Mouse (Mus musculus): ENCODE measurements at regions not wholly inside any gene's neighbourhood (a gene's known extent, or its start where the extent isn't known, plus 50 kb on each side); places are given as distances from the start of the nearest gene placed in this dataset.
"Not testable (repeated sequence)": the region's sequence is repeated elsewhere in the genome, so short reads cannot be mapped to it uniquely, and the experiment has no call there.

DNA sequence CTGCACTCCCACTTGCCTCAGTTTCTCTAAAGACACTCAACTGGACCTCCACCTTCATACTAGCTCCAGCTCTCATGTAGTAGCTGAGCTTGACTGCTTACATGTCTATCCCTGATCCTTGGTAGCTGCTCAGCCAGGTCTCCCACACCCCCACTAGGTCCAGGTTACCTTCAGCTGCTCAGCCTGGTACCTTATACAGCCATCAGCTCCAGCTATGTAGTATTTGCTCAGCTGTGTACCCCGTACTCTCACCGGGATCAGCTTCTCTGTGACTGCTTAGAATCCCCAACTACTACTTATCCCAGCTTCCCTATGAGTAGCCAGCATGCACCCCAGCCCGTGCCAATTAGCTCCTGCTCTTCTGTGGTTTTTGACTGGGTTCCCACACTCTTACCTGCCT, 148.1 kb downstream of the Tmem121 start:
- not testable (repeated sequence) for ATAC-seq (ENCODE audit: insufficient number of reproducible peaks, insufficient read depth, low FRiP score, low TSS enrichment, low read depth); H3K9ac ChIP-seq (replicated peaks); H3K4me3 ChIP-seq (replicated peaks); H3K4me2 ChIP-seq; H3K9me3 ChIP-seq; H3K27ac ChIP-seq; H3K36me3 ChIP-seq; H3K27me3 ChIP-seq; H3K4me1 ChIP-seq (replicated peaks)
- WGBS, result 78% methylated on average over 3 of the region's 3 CpGs

DNA sequence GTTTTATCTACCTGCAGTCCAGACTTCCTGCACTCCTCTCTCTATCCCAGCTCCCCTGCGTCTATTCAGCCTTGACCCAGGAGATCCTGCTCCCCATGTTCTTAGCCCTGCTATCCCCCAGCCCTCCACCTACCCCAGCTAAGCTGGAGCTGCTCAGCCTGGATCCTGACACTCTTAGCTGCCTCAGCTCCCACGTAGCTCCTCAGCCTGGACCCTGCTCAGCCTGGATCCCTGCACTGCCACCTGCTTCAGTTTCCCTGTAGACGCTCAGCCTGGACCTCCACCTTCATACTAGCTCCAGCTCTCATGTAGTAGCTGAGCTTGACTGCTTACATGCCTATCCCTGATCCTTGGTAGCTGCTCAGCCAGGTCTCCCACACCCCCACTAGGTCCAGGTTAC, 151.5 kb downstream of the Tmem121 start:
- H3K27me3 ChIP-seq, result no peaks in the 10 kb centered on the region
- 57% methylated on average over 3 of the region's 3 CpGs for WGBS
- ATAC-seq (ENCODE audit: insufficient number of reproducible peaks, insufficient read depth, low FRiP score, low TSS enrichment, low read depth), result no peak
- no peak overlapping the region for H3K27ac ChIP-seq
- H3K4me2 ChIP-seq, result no peak overlapping the region
- H3K4me3 ChIP-seq (replicated peaks), result no peak overlapping the region
- no peak overlapping the region for H3K9ac ChIP-seq (replicated peaks)
- H3K36me3 ChIP-seq, result no peaks in the 10 kb centered on the region
- no peaks in the 10 kb centered on the region for H3K9me3 ChIP-seq
- no peaks in the 10 kb centered on the region for H3K4me1 ChIP-seq (replicated peaks)

DNA sequence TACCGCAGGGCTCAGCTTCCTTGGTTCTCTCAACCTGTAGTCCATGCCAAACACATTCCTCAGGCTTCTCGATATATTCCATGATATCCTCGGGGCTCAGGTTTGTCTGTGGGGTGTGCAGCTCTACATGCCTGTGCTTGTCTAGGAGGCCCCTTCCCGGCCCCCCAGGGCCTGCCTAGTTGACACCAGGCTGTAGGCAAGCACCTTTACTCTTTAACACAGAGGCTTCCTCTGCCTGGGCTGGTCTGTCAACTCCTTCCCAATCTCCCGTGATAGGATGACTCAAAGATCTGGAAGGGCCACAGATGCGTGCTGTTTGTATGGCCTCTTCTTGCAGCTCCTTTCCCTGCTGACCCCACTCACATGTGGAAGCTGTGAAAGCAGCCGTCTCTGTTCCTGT, 150.4 kb upstream of the Adam6b start:
- WGBS, result 62% methylated on average over 7 of the region's 7 CpGs
- Histone ChIP-seq H3K9me3 (no peaks in the 10 kb centered on the region), H3K4me3 (replicated peaks) (no peak overlapping the region), H3K36me3 (no peaks in the 10 kb centered on the region), H3K4me2 (no peak overlapping the region), H3K27me3 (no peaks in the 10 kb centered on the region), H3K27ac (no peak overlapping the region), H3K4me1 (replicated peaks) (no peaks in the 10 kb centered on the region), H3K9ac (replicated peaks) (no peak overlapping the region)
- no peak for ATAC-seq (ENCODE audit: insufficient number of reproducible peaks, insufficient read depth, low FRiP score, low TSS enrichment, low read depth)

DNA sequence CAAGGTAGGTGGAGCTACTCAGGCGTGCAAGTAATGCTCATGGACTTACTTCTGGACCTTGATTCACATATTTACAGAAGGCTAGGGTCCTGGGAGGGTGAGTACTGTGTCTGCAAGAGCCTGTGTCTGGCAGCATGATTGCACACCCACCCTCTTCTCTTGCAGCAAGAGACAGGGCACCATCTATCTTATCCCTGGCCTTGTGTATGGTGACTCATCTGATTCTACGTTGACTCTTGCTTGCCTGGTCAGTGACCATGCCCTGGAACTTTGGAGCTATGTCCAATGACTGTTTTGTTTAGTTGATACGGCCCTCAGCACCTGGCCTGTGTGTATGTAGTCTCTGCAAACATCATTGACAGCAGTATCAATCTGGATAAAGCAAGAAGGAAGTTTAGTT, 148.3 kb upstream of the Adam6b start:
- no peak for ATAC-seq (ENCODE audit: insufficient number of reproducible peaks, insufficient read depth, low FRiP score, low TSS enrichment, low read depth)
- H3K4me1 ChIP-seq (replicated peaks), result no peaks in the 10 kb centered on the region
- no peaks in the 10 kb centered on the region for H3K36me3 ChIP-seq
- 67% methylated on average over 3 of the region's 3 CpGs for WGBS
- H3K4me2 ChIP-seq, result no peak overlapping the region
- no peak overlapping the region for H3K27ac ChIP-seq
- H3K27me3 ChIP-seq, result no peaks in the 10 kb centered on the region
- H3K4me3 ChIP-seq (replicated peaks), result no peak overlapping the region
- no peaks in the 10 kb centered on the region for H3K9me3 ChIP-seq
- H3K9ac ChIP-seq (replicated peaks), result no peak overlapping the region

DNA sequence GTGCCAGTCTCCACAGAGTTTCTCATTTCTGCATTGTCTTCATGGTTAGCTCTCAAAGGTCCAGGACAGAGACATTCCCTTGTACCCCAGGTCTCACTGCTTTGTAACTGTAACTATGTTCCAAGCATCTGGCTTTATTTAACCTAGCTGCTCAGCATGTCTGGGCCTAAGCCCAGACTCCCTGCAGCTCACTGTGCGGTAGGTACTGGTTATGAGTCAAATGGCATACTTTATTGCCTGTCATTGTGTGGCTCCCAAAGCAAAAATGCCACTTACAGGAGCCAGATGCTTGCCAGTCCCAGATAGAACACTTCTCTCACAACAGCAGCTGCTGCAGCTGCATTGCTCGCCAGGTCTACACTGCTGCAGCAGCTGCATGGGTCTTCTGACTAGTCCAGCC, 134.2 kb upstream of the Adam6b start:
- H3K4me1 ChIP-seq (replicated peaks), result peaks cover 8% of the 10 kb centered on the region; the same call in 1 of the 2 replicates
- H3K9me3 ChIP-seq, result no peaks in the 10 kb centered on the region
- H3K27ac ChIP-seq, result no peak overlapping the region
- H3K4me3 ChIP-seq (replicated peaks), result no peak overlapping the region
- ATAC-seq (ENCODE audit: insufficient number of reproducible peaks, insufficient read depth, low FRiP score, low TSS enrichment, low read depth), result peak; percentile 75
- no peak overlapping the region for H3K9ac ChIP-seq (replicated peaks)
- 15% methylated on average over 2 of the region's 2 CpGs for WGBS
- no peaks in the 10 kb centered on the region; the same call in 1 of the 2 replicates for H3K27me3 ChIP-seq
- H3K4me2 ChIP-seq, result no peak overlapping the region
- no peaks in the 10 kb centered on the region for H3K36me3 ChIP-seq

DNA sequence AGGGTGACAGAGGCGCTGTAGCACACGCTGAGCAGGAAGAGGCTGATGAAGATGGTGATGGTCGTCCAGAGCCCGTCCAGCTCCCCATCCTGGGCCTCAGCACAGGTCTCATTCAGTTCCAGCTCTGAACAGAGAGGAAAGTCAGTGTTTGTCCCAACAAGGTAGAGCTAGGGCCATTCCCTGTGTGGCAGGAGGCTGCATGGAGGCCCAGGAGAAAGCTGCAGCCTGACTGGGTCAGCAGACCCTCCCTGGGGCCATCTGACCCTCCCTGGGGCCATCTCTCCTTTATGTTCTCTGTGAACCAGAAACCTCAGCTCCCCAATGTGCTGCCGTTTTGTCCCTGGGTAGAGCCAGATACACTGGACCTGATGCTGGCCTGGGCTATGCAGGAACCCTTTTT, 131.2 kb upstream of the Adam6b start:
- no peak overlapping the region for H3K9ac ChIP-seq (replicated peaks)
- H3K9me3 ChIP-seq, result no peaks in the 10 kb centered on the region
- H3K4me3 ChIP-seq (replicated peaks), result no peak overlapping the region
- WGBS, result 80% methylated on average over 5 of the region's 5 CpGs
- peaks cover 8% of the 10 kb centered on the region; the same call in 1 of the 2 replicates for H3K4me1 ChIP-seq (replicated peaks)
- no peaks in the 10 kb centered on the region for H3K36me3 ChIP-seq
- no peaks in the 10 kb centered on the region; the same call in 1 of the 2 replicates for H3K27me3 ChIP-seq
- no peak for ATAC-seq (ENCODE audit: insufficient number of reproducible peaks, insufficient read depth, low FRiP score, low TSS enrichment, low read depth)
- H3K27ac ChIP-seq, result no peak overlapping the region
- H3K4me2 ChIP-seq, result no peak overlapping the region

DNA sequence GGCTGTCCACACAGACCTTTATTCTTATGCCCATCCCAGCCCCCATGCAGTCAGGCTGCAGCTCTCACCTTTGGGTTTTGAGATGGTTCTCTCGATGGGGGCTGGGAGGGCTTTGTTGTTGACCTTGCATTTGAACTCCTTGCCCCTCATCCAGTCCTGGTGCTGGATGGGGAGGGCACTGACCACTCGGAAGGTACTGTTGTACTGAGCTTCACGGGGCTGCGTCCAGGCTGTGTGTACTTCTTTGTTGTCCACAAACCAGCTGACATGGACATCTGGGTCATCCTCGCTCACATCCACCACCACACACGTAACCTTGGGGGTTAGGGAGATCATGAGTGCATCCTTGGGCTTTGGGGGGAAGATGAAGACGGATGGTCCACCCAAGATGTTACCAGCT, 129.3 kb upstream of the Adam6b start:
- Histone ChIP-seq H3K9ac (replicated peaks) (no peak overlapping the region), H3K4me3 (replicated peaks) (no peak overlapping the region), H3K4me2 (no peak overlapping the region), H3K27me3 (no peaks in the 10 kb centered on the region; the same call in 1 of the 2 replicates), H3K9me3 (no peaks in the 10 kb centered on the region), H3K36me3 (no peaks in the 10 kb centered on the region), H3K27ac (no peak overlapping the region), H3K4me1 (replicated peaks) (peaks cover 7% of the 10 kb centered on the region; the same call in 1 of the 2 replicates)
- ATAC-seq (ENCODE audit: insufficient number of reproducible peaks, insufficient read depth, low FRiP score, low TSS enrichment, low read depth), result no peak
- 87% methylated on average over 7 of the region's 7 CpGs for WGBS

DNA sequence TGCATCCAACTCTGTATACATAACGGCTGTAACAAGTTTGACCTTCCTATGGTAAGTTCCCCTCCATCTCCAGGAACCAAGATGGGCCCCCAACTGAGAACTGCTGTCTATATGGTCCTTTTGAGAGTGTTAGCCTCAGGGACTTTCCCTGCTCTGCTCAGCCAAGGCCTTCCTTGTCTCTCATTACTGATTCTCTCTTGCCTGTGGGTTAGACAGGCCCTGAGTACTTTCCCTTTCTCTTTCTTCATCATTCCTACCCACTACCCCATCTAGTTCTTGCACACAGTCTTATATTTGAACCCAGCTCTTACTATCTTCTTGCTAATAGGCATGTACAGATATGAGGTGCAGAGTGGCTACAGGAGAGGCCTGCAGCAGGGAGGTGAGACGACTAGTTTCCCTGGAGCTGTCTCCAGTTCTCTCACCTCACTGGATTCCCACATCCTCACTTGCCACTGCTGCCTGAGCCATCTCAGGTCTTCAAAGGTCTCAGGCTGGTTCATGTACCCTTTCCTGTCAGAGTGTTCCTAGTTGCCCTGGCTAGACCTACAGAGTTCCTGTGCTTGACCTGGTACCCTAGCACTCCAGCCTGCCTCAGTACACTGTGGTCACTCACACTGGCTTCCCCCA, 126.8 kb upstream of the Adam6b start:
- H3K4me1 ChIP-seq (replicated peaks), result no peaks in the 10 kb centered on the region
- H3K9me3 ChIP-seq, result no peaks in the 10 kb centered on the region
- no peaks in the 10 kb centered on the region for H3K36me3 ChIP-seq
- no peak overlapping the region for H3K4me3 ChIP-seq (replicated peaks)
- 74% methylated on average over 2 of the region's 2 CpGs for WGBS
- H3K27ac ChIP-seq, result no peak overlapping the region
- ATAC-seq (ENCODE audit: insufficient number of reproducible peaks, insufficient read depth, low FRiP score, low TSS enrichment, low read depth), result no peak
- no peak overlapping the region for H3K9ac ChIP-seq (replicated peaks)
- no peak overlapping the region for H3K4me2 ChIP-seq
- no peaks in the 10 kb centered on the region; the same call in 1 of the 2 replicates for H3K27me3 ChIP-seq

DNA sequence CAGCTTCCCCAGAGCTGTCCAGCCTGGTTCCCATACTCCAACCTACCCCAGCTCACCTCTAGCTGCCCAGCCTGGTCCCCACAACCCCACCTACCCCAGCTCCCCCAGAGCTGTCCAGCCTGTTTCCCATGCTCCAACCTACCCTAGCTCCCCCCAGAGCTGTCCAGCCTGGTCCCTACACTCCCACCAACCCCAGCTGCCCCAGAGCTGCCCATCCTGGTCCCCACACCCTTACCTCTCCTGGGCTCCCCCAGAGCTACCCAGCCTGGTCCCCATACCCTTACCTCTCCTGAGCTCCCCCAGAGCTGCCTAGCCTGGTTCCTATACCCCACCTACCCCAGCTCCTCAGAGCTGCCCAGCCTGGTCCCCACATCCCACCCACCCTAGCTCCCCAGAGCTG, 125.3 kb upstream of the Adam6b start:
- no peak overlapping the region for H3K27ac ChIP-seq
- no peaks in the 10 kb centered on the region for H3K36me3 ChIP-seq
- no peak overlapping the region for H3K9ac ChIP-seq (replicated peaks)
- no peaks in the 10 kb centered on the region for H3K4me1 ChIP-seq (replicated peaks)
- H3K4me2 ChIP-seq, result no peak overlapping the region
- ATAC-seq (ENCODE audit: insufficient number of reproducible peaks, insufficient read depth, low FRiP score, low TSS enrichment, low read depth), result 0 out of 2 replicates have a peak, but pooled peaks have one; percentile 4
- H3K9me3 ChIP-seq, result no peaks in the 10 kb centered on the region
- no peaks in the 10 kb centered on the region for H3K27me3 ChIP-seq
- H3K4me3 ChIP-seq (replicated peaks), result no peak overlapping the region

DNA sequence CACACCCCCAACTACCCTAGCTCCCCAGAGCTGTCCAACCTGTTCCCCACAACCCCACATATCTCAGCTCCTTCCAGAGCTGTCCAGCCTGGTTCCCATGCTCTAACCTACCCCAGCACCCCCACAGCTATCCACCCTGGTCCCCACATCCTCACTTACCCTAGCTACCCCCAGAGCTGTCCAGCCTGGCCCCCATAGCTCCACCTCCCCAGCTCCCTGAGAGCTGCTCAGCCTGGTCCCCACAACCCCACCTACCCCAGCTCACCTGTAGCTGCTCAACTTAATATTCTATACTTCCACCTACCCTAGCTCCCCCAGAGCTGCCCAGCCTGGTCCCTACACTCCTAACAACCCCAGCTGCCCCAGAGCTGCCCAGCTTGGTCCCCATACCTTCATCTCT, 124.9 kb upstream of the Adam6b start:
- no peak overlapping the region for H3K4me2 ChIP-seq
- no peaks in the 10 kb centered on the region for H3K9me3 ChIP-seq
- no peaks in the 10 kb centered on the region for H3K4me1 ChIP-seq (replicated peaks)
- H3K27ac ChIP-seq, result no peak overlapping the region
- no peaks in the 10 kb centered on the region for H3K36me3 ChIP-seq
- H3K9ac ChIP-seq (replicated peaks), result no peak overlapping the region
- no peaks in the 10 kb centered on the region for H3K27me3 ChIP-seq
- no peak for ATAC-seq (ENCODE audit: insufficient number of reproducible peaks, insufficient read depth, low FRiP score, low TSS enrichment, low read depth)
- no peak overlapping the region for H3K4me3 ChIP-seq (replicated peaks)

DNA sequence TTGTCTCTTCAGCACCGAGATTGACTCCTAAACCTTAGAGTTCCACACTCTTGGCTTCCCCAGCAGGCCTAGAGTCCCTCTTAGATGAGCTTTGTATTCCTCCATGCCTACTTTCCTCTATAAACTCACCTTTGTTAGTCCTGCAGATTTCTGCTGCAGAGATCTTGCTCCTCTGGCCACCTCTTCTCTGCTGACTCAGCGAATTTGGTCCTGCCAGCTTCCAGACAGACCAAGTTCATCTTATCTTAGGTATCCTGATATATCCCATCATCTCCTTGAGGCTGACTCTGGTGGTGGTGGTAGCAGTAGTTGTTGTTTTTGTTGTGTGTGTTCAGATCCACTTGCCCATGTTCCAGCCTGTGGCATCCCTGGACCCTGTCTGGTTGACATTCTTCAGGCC, 123.5 kb upstream of the Adam6b start:
- Histone ChIP-seq H3K36me3 (no peaks in the 10 kb centered on the region), H3K4me2 (no peak overlapping the region), H3K27me3 (no peaks in the 10 kb centered on the region), H3K27ac (no peak overlapping the region), H3K9ac (replicated peaks) (no peak overlapping the region), H3K4me1 (replicated peaks) (no peaks in the 10 kb centered on the region), H3K4me3 (replicated peaks) (no peak overlapping the region), H3K9me3 (no peaks in the 10 kb centered on the region)
- no peak for ATAC-seq (ENCODE audit: insufficient number of reproducible peaks, insufficient read depth, low FRiP score, low TSS enrichment, low read depth)
- WGBS, result 63% methylated on average over 2 of the region's 2 CpGs

DNA sequence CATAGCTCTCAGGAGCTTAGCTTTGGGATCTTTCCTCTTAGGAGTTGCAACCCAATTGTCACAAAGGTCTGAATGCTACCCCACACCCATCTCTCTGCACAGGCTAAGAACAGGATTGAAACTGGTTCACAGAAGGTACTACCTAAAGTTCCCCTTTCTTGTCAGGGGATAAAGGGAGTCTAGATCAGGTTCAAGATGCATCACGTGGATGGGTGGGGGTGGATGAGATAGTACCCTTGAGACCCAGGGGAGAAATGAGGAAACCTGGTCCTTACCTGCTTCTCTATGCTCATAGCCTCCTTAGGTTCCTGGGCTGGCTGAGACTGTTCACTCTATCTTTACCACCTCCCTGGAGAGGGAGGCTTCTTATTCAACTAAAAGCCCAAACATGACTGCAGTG, 122.9 kb upstream of the Adam6b start:
- Histone ChIP-seq H3K27me3 (no peaks in the 10 kb centered on the region), H3K4me1 (replicated peaks) (no peaks in the 10 kb centered on the region), H3K36me3 (no peaks in the 10 kb centered on the region), H3K9me3 (no peaks in the 10 kb centered on the region), H3K27ac (no peak overlapping the region), H3K9ac (replicated peaks) (no peak overlapping the region), H3K4me2 (no peak overlapping the region), H3K4me3 (replicated peaks) (no peak overlapping the region)
- ATAC-seq (ENCODE audit: insufficient number of reproducible peaks, insufficient read depth, low FRiP score, low TSS enrichment, low read depth), result no peak
- 47% methylated on average over 1 of the region's 1 CpGs for WGBS

Measured in limb, embryonic 12.5 days (tissue).